Mouse (Mus musculus) gastrocnemius, adult 2 months (tissue): ENCODE data around the gene Cacna1a. TPM values are rescaled to one million over a fixed set of nuclear protein-coding genes. Genes with fewer than 3 reads are reported as not detected.

Source experiments
- DNase-seq: peaks from one replicate; pipeline ENCODE4 v3.0.0; 2022
- H3K27ac ChIP-seq: fragments of 200-600 bp; 2 replicates; pipeline ENCODE4 v1.8.1; 2022; ENCODE audit warnings: mild to moderate bottlenecking
- H3K4me3 ChIP-seq: fragments of 200-600 bp; 2 replicates; pipeline ENCODE4 v1.8.1; 2022; ENCODE audit warnings: mild to moderate bottlenecking, moderate library complexity
- CTCF ChIP-seq: fragments of 200-600 bp; IDR thresholded peaks from 2 replicates; pipeline ENCODE4 v1.8.1; 2022; ENCODE audit warnings: antibody characterized with exemption, mild to moderate bottlenecking, moderate library complexity
- intact Hi-C: fragments of 180-260 bp; cut with DNase I; formaldehyde crosslinking; loops from one replicate; pipeline ENCODE4 v1.15.1; 2025
- total RNA-seq, 2 experiments: library from RNA; stranded (reverse); gene quantifications; 2 replicates each; pipeline ENCODE4 v1.2.3; 2021

Cacna1a gene
- total RNA-seq, 2 experiments from 2014 or later, result 4.7 to 6.1 TPM

DNA sequence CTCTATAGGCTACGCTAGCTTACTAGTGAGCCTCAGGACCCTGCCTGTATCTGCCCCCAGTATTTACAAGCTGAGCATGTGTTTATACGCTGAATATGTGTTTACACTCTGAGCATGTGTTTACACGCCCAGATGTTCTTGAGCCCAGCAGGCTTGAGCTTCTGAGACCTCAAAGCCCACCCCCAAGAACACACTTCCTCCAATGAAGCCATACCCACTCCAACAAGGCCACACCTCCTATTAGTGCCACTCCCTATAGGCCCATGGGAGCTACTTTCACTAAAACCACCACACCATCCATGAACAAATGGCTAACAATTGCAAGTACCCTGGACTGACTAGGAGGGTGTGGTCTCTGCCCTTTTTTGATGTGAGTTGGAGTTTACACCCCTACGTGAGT lies 17.3 kb upstream of the Cacna1a start:
- intact Hi-C loops, result no loop called here
- no peak for DNase-seq
- no peak overlapping the region for H3K27ac ChIP-seq
- no peak for TF ChIP-seq CTCF
- H3K4me3 ChIP-seq, result no peak overlapping the region

DNA sequence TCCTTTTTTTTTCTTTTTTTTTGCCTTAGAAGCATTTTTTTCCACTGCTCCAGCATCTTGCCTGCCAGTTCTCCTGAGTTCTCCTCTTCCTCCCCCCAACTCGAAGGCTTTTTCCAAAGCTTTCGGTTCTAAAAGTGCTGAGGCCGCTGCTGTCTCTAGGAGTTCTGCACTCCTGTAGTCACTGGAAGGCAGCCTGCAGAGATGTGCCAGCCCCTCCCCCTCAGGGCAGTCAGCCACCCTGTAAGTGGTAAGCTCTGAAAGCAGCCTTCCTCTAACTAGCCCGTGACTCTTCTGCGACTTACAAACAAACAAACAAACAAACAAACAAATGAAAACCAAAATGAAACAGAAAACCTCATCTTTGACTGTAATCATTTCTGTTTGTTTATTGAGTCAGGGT lies 13.2 kb upstream of the Cacna1a start:
- TF ChIP-seq CTCF, result no peak
- no peak for DNase-seq
- Histone ChIP-seq H3K4me3 (no peak overlapping the region), H3K27ac (no peak overlapping the region)
- intact Hi-C loops, result no loop called here

DNA sequence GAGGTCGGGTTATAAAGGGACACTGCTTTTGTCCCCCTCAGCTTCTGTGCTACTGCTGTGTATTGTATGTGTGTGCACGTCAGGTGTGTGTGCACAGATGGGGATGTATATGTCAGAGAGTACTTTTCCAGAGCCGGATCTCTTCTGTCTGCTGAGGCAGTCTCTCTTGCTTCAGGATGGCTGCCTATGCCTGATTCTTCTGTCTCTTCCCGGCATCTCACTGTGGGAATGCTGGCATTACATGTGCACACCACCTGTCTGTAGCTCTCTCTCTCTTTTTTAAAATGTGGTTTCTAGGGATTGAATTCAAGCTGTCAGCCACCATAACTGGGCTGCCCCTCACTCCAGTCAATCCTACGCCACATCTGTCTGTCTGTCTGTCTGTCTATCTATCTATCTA lies 12.4 kb upstream of the Cacna1a start:
- DNase-seq, result no peak
- intact Hi-C loops, result no loop called here

DNA sequence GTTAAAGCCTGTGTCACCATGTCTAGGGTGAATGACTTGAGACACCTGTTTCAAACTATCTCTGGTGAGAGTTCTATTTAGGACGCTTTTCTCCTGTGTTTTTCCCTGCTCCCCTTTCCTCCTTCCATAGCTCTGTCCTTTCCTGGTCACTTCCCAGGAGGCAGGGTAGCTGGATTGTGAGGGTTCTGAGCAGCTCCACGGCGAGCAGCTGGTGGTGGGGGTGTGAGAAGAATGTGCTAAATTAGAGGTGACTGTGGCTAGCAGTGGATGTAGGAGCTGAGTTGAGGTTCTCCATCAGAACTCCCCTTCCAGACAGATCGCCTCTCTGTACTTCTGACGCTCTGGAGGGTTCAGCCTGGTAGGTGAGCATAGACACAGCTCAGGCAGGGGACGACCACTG lies 11.7 kb upstream of the Cacna1a start:
- no peak overlapping the region for H3K27ac ChIP-seq
- no peak for TF ChIP-seq CTCF
- intact Hi-C loops, result no loop called here
- no peak for DNase-seq
- H3K4me3 ChIP-seq, result no peak overlapping the region

More for the DNA sequence above, 12.4 kb upstream of the Cacna1a start:
- no peak for TF ChIP-seq CTCF
- H3K27ac ChIP-seq, result no peak overlapping the region
- no peak overlapping the region for H3K4me3 ChIP-seq

DNA sequence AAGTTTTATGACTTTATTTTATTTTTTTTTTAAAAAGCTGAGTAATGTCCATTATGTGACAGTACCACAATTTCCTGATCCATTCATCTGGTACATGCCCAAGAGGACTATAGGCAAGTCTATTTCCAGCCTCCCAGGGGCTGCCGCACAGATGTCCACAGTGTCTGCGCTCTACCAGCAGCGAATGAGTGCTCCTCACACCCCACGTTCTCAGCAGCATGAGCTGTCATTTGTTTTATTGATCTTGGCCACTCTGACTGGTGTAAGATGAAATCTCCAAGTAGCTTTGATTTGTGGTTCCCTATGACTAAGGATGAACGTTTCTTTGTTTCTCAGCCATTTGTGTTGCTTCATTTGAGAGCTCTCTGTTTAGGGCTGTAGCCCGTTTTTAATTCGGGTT lies 6.6 kb upstream of the Cacna1a start:
- no peak for TF ChIP-seq CTCF
- intact Hi-C loops, result no loop called here

DNA sequence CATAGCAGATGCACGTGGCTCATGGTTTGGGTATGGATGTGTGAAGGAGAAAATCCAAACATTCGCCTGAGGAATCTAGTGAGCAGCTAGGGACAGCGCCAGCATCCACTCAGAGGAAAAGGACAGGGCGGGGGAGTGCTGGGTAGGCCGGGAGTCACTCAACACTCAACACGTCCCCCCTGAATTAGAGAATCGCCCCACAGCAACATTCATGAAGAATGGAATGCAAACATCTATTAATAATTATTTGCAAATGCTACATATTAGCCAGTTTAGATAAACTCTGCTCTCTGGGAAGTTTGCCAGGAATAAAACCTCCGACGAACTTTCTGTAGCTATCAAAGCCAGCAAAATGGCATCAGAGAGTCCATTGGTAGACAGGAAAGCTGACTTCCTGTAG lies 533 bp downstream of the Cacna1a start:
- no peak for TF ChIP-seq CTCF
- intact Hi-C loops, result no loop called here
- Histone ChIP-seq H3K27ac (no peak overlapping the region), H3K4me3 (no peak overlapping the region)
- DNase-seq, result no peak

More for the DNA sequence above, 6.6 kb upstream of the Cacna1a start:
- H3K27ac ChIP-seq, result no peak overlapping the region
- DNase-seq, result no peak
- H3K4me3 ChIP-seq, result no peak overlapping the region

DNA sequence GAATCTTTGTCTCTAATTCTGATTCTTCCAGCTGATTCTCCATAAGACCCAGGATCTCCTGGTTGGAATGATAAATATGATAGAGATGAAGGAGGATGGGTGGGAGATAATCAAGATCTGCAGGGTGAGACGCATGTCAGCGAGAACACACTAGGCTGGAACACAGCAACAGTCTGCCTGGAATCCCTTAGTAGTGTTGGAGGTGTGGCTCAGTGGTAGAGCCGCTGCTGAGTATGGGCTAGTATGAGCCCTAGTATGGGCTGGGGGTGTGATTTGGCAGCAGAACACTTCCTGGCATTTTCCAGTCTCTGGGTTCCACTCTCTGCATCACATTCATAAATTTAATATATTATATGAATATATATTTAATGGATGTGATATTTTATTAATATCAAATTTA lies 933 bp downstream of the Cacna1a start:
- DNase-seq, result no peak
- Histone ChIP-seq H3K4me3 (no peak overlapping the region), H3K27ac (no peak overlapping the region)
- TF ChIP-seq CTCF, result no peak
- intact Hi-C loops, result no loop called here

- TF ChIP-seq CTCF, result no peak
- no peak for DNase-seq
- H3K27ac ChIP-seq, result no peak overlapping the region
- intact Hi-C loops, result no loop called here
- H3K4me3 ChIP-seq, result no peak overlapping the region
These were observed 3.4 kb downstream of the Cacna1a start for GRCm38 (mm10) chr8:84391611-84392010.

DNA sequence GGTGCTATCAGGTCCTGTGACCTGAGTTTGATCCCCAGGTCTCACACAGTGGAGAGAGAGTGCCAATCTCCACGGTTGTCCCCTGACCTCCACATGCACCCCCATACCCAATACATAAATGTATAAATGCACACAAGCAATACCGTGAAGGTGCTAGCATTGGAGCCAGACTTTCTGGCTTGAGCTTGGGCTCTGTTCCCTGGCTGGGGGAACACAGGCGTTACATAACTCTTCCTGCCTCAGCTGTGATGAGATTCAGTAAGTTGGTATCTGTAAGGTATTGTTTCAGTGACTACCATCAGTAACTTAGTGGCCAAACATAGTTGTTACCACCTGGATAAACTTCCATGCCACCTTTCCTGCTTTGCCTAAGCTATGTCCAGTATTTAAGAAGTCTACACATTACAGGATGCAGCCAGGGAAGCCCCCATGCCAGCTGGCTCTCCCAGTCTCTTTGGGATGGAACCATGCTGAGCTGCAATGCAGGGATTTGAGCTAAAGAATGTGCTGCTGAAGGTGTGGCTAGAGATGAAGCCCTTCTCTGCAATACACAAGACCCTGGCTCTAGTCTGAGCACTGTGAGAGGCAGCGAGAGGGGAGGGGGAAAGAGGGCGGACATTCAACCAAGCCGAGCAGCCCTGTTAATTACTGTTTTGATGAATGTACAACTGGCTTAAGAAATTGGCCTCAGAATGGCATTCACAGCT lies 7.7 kb downstream of the Cacna1a start:
- intact Hi-C loops, result no loop called here
- no peak for TF ChIP-seq CTCF
- no peak overlapping the region for H3K27ac ChIP-seq
- no peak overlapping the region for H3K4me3 ChIP-seq
- no peak for DNase-seq

GRCm38 (mm10) chr8:84413886-84414851 lies 25.9 kb downstream of the Cacna1a start:
- TF ChIP-seq CTCF, result no peak
- H3K27ac ChIP-seq, result peak overlapping the region; percentile 63
- H3K4me3 ChIP-seq, result peak overlapping the region; percentile 81
- intact Hi-C loops, result no loop called here
- DNase-seq, result peak; percentile 54

GRCm38 (mm10) chr8:84414918-84415317 lies 26.7 kb downstream of the Cacna1a start:
- intact Hi-C loops, result no loop called here
- H3K4me3 ChIP-seq, result peak overlapping the region; percentile 81

DNA sequence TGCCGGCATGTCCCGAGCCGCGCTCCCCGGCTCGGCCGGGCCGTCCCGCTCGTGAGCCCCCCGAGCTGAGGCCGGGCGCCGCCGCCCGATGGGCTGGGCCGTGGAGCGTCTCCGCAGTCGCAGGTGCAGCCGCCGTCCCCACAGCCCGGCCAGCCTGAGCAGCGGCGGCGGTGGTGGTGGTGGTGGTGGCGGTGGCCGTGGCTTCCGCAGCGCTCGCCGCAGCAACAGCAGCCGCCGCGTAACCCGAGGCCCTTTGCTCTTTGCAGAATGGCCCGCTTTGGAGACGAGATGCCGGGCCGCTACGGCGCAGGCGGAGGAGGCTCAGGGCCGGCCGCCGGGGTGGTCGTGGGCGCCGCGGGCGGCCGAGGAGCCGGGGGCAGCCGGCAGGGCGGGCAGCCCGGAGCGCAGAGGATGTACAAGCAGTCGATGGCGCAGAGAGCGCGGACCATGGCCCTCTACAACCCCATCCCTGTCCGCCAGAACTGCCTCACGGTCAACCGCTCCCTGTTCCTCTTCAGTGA lies 27.2 kb downstream of the Cacna1a start:
- peak; percentile 35 for DNase-seq
- no peak for TF ChIP-seq CTCF

More at GRCm38 (mm10) chr8:84414918-84415317, 26.7 kb downstream of the Cacna1a start:
- peak overlapping the region; percentile 63 for H3K27ac ChIP-seq
- no peak for TF ChIP-seq CTCF
- DNase-seq, result no peak

DNA sequence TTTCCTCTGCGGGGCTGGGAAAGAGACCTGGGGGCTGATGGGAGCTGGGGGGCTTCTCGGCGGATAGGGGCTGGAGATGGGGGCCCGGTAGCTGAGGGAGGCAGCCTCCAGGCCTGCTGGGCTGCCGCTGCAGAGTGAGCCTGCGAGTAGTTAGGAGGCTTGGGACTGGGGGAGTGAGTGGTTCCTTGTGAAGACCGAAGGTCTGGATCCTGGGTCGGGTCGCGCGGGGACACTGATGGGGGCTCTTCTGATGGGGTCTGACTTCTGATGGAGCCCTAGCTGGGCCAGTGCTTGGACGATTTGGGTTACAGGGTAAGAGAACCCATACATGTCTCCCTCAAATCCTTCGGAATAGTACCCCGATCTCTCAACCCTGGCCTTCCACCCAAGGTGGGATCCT lies 27.8 kb downstream of the Cacna1a start:
- DNase-seq, result no peak
- TF ChIP-seq CTCF, result no peak
- intact Hi-C loops, result no loop called here
- peak overlapping the region; percentile 81 for H3K4me3 ChIP-seq
- no peak overlapping the region for H3K27ac ChIP-seq

More for the DNA sequence above, 27.2 kb downstream of the Cacna1a start:
- intact Hi-C loops, result no loop called here
- H3K4me3 ChIP-seq, result peak overlapping the region; percentile 81
- H3K27ac ChIP-seq, result peak overlapping the region; percentile 40; the same call in 1 of the 2 replicates
